Mouse (Mus musculus) layer of hippocampus, adult 11-12 months (tissue): ENCODE results near the gene Picalm.
"Not testable (repeated sequence)": the region's sequence is repeated elsewhere in the genome, so short reads cannot be mapped to it uniquely, and the experiment has no call there.

Experiments used
- DNase-seq: peaks from one replicate; pipeline ENCODE4 v3.0.0; 2022; ENCODE audit warnings: low spot score

Picalm gene

DNA sequence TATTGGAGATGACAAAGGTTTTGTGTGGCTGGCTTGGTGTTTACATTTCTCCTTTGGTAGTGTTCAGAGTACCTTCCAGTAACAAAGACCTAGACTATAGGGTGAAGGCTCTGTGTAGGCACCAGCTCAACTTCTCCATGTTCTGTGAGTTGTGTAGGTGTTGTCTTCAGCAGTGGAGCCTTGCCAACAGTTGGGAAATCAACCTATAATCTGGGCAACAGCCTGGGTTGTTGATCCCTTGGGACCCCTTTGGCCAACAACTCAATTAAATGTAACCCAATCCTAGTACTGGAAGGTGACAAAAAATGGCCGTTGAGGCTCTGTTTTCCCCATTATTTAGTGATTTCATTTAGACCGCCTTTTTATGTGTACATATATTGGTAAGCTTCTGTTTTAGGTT lies 80.1 kb downstream of the Picalm start:
- DNase-seq = no peak

GRCm38 (mm10) chr7:90210947-90211346 lies 80.9 kb downstream of the Picalm start:
- no peak for DNase-seq

DNA sequence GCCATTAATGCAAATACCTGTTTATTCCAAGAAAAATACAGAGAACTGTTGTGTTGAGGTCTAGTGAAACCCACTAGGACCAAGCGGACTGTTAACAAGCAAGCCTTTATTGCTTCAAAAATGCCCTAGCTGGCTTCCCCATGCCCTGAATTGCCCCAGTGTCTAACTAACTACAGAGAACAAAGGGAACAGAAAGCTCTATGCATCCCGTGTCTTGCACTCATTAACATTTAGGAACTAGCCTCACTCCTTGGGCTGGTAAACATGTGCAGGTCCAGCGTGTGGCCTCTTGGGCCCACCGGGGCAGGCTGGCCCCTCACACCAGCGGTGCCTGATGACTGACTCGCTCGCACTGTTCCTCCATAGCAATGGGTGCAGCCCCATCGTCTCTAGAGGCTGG lies 86.5 kb downstream of the Picalm start:
- DNase-seq = peak; percentile 41

- no peak for DNase-seq
Measured at GRCm38 (mm10) chr7:90218122-90218521, 88.1 kb downstream of the Picalm start.

GRCm38 (mm10) chr7:90221487-90221886 lies 91.5 kb downstream of the Picalm start:
- no peak for DNase-seq

DNA sequence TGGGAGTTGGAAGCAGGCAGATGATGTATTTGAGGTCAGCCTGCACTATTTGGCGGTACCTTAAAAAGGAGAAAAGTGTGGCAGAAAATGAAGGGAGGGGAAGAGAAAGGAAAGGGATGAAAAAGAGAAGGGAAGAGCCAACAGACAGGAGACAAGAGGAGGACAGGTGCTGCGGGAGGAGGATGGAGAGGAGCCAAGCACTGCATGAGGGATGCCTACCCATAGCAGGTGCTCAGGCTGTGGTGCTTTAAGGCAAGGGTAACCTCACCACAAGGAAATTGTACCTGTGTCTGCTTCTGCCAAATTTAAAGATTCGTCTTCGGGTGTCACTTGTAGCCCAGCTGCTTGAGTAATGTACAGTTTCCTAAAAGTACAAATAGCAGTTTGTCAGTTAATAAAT lies 98.1 kb downstream of the Picalm start:
- no peak for DNase-seq

- not testable (repeated sequence) for DNase-seq
Measured at GRCm38 (mm10) chr7:90228884-90229283, 98.9 kb downstream of the Picalm start.

DNA sequence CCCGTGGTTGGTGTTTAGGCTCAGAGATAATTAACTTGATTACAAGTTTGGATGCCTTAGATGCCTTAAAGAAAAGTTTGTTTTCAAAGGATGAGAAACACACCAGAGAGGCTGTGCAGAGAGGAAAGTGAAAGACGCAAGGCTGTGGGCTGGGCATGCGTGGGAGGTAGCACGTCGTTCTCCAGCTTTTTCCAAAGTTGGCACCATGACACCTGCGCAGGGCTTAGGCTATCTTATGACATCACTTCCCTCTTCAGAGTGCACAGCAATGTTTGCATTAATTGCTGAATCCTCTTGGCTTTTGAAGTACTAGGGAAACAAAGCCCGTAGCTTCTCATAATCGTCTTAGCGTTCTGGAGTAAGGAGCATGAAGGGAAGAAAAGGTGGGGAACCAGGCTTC lies 101.4 kb downstream of the Picalm start:
- no peak for DNase-seq

DNA sequence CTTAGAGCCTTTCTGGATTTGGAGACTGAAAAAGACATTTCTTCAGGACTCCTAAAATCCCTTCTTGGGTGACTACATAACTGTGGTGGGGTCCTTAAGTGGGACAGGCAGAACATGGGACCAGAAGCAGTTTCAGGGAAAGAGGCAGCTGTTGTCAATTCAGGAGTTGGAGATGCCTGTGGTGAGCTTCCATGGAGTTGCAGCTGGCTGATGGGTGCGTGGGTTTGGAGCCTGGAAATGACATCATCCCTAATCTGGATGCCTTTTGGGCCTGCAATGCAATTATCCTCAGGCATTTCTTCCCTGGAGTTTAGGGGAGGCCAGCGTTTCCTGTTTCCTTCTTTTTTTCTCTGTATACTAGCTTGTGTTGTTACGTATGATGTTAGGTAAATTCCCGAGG lies 103.9 kb downstream of the Picalm start:
- DNase-seq = no peak

DNA sequence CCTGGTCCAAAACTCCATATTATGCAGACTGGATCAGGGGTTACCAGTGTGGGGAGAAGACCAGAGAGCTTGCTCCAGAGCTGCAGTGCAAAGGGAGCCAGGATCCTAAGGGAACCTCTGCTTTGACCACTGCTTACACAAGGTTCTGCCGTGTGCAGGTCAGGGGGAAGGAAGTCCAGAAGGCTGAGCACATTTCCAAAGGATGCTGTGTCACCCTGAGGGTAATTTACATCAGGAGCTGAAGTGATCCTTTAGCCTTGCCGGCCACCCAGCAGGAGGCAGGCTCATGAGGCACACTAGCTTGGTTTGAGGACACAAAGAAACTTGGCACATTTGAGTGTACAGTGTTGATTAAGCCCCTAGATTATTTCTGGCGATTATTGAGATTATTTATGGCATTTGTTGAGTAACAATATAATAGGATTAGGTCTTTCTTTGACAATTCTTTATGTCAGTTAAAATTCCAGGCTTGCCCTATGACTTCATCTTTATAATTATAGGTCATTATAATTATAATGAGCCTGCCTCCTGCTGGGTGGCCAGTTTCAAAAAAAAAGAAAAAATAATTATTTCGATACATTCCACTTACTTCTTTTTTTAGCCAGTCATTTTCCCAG lies 106.4 kb downstream of the Picalm start:
- DNase-seq = no peak

- DNase-seq = no peak
Measured at GRCm38 (mm10) chr7:90243151-90243550, 113.1 kb downstream of the Picalm start.

GRCm38 (mm10) chr7:90243643-90244042 lies 113.6 kb downstream of the Picalm start:
- no peak for DNase-seq

DNA sequence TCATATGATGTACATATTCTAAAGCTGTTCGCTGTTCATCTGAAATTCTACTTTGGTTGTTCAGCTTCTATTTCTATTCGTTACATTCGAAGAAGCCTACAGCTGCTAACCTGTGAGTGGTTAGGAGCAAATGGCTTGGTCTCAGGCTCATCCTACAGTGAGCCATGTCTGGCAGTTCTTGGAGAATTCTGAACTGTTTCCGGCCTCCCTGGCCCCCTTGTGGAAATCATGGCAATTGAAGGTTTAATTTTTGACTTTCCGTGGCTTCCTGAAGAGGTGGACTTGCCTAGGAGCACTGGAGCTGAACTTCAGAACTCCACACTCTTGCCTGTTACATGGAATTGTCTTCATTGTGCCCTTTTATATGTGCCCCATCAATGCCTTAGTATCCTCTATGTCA lies 122.9 kb downstream of the Picalm start:
- DNase-seq = no peak

DNA sequence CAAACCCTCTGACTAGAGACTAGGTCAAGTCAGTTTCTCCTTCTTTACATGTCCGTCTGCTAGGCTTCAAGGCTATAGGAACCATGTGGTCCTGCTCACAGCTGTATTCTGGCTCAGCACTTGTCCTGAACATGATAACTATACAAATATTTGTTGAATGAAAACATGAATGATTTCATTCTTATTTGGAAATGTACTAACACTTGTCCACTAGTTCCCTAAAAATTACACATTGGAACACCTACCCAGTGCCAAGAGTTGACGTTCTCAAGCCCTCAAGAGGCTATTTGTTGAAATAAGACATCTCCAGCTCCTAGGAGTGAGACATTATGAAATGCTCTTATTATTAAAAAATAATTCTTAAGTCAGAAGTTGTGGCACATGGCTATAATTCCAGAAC lies 128.7 kb downstream of the Picalm start:
- DNase-seq = no peak

DNA sequence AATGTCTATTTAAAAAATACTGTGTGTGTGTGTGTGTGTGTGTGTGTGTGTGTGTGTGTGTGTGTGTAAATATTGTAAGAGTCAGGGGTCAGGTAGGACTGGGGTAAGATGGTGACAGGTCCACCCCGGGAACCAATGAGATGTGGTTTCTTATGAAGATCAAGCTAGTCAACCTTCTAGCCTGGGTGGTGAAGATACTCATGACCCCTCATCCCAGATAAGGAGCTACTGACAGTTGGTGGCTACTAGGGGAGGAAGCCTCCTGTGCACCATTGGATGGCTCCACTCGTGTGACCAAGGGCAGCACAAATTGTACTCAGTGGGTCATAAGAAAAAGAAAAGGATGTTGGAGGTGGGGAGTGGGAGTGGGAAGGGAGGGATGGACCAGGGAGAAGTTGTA lies 129.9 kb downstream of the Picalm start:
- DNase-seq = no peak

- DNase-seq = no peak
Measured at GRCm38 (mm10) chr7:90261902-90262599, 132.0 kb downstream of the Picalm start.
